Mouse (Mus musculus) heart, postnatal 4 days (tissue): ENCODE measurements around the gene Magix. TPM values are rescaled to one million over a fixed set of nuclear protein-coding genes. Genes with fewer than 3 reads are reported as not detected.

Experiments used
- total RNA-seq, 2 experiments: library from RNA; stranded (reverse); gene quantifications; 2 replicates each; pipeline ENCODE4 v1.2.3; 2021

The Magix gene
- total RNA-seq, 2 experiments from 2014 or later: 2.3 to 2.7 TPM

Other genes starting within 250 kb of the Magix start
- gene Foxp3, start 107.6 kb downstream of the Magix start, total RNA-seq: not detected
- 1 to 10 TPM; 2.7 to 2.8 TPM for gene Ppp1r3f, start 107.0 kb downstream of the Magix start, total RNA-seq
- gene Ccdc22, start 75.7 kb downstream of the Magix start, total RNA-seq: 10 to 100 TPM; 12.1 to 12.7 TPM
- gene Cacna1f, start 74.2 kb downstream of the Magix start, total RNA-seq: not detected
- under 1 TPM; 0.45 to 0.79 TPM for gene Syp, start 42.8 kb downstream of the Magix start, total RNA-seq
- gene Prickle3, start 24.0 kb downstream of the Magix start, total RNA-seq: 10 to 100 TPM; 11.9 to 12.0 TPM
- gene Plp2, start 9.9 kb downstream of the Magix start, total RNA-seq: 100 to 1,000 TPM; 101 to 115 TPM
- 10 to 100 TPM; 26.1 to 26.4 TPM for gene Gpkow, start 15.9 kb upstream of the Magix start, total RNA-seq
- 10 to 100 TPM; 23.6 to 23.9 TPM for gene Wdr45, start 33.1 kb upstream of the Magix start, total RNA-seq
- not detected for gene Gm45208, start 41.0 kb upstream of the Magix start, total RNA-seq
- gene Praf2, start 47.2 kb upstream of the Magix start, total RNA-seq: 10 to 100 TPM; 10.3 to 11.0 TPM
- gene Ccdc120, start 69.7 kb upstream of the Magix start, total RNA-seq: 1 to 10 TPM; 1.2 to 3.0 TPM
- gene Tfe3, start 81.3 kb upstream of the Magix start, total RNA-seq: 10 to 100 TPM; 16.2 to 16.5 TPM
- gene Gripap1, start 108.5 kb upstream of the Magix start, total RNA-seq: 10 to 100 TPM; 23.7 to 28.4 TPM
- gene Kcnd1, start 141.0 kb upstream of the Magix start, total RNA-seq: under 1 TPM; 0.48 to 0.59 TPM
- 10 to 100 TPM; 34.8 to 39.3 TPM for gene Otud5, start 160.1 kb upstream of the Magix start, total RNA-seq
- gene Pim2, start 197.0 kb upstream of the Magix start, total RNA-seq: 1 to 10 TPM; 3.3 to 5.0 TPM
- gene Slc35a2, start 202.8 kb upstream of the Magix start, total RNA-seq: 10 to 100 TPM; 15.5 to 17.7 TPM
- 10 to 100 TPM; 35.0 to 37.7 TPM for gene Pqbp1, start 218.0 kb upstream of the Magix start, total RNA-seq
- 10 to 100 TPM; 57.3 to 61.3 TPM for gene Timm17b, start 218.1 kb upstream of the Magix start, total RNA-seq
- gene Gm10491, start 226.6 kb upstream of the Magix start, total RNA-seq: not detected
- not detected for gene Gm10490, start 228.3 kb upstream of the Magix start, total RNA-seq
- gene Pcsk1n, start 238.6 kb upstream of the Magix start, total RNA-seq: not detected
- gene Eras, start 247.4 kb upstream of the Magix start, total RNA-seq: not detected